Comparison of ENCODE assay signal across 30 mouse cellular contexts in genomic region chr10:85879886-85880486, GRCm38 (mm10). TPM values are rescaled to one million over a fixed set of nuclear protein-coding genes. Genes with fewer than 3 reads are reported as not detected.
"Had no signal": no experiment of that assay in that cellular context is flagged by ENCODE, and none has a peak within 500 bp of the region (broad histone marks: within the 10 kb centered on the region; RNA-seq: fewer than 3 reads in every experiment).

No protein-coding gene starts in this region.

- H3K27ac ChIP-seq: heart, adult 2 months; heart, embryonic 13.5 days; heart, embryonic 15.5 days; hindbrain, embryonic 13.5 days; hindbrain, embryonic 15.5 days; hindbrain, postnatal 0 days; intestine, embryonic 15.5 days; limb, embryonic 13.5 days; limb, embryonic 15.5 days; liver, embryonic 12.5 days had no signal

- H3K27me3 ChIP-seq: heart, embryonic 13.5 days; heart, embryonic 15.5 days; hindbrain, embryonic 13.5 days; hindbrain, embryonic 15.5 days; intestine, embryonic 15.5 days; limb, embryonic 13.5 days; limb, embryonic 15.5 days; liver, embryonic 12.5 days had no signal

- H3K4me3 ChIP-seq: heart, adult 2 months; heart, embryonic 13.5 days; heart, embryonic 15.5 days; hindbrain, embryonic 13.5 days; hindbrain, embryonic 15.5 days; intestine, embryonic 15.5 days; limb, embryonic 13.5 days; limb, embryonic 15.5 days; liver, embryonic 12.5 days had no signal

- H3K9me3 ChIP-seq: heart, embryonic 13.5 days; heart, embryonic 15.5 days; hindbrain, embryonic 13.5 days; hindbrain, embryonic 15.5 days; intestine, embryonic 15.5 days; limb, embryonic 13.5 days; limb, embryonic 15.5 days; liver, embryonic 12.5 days had no signal

- H3K4me2 ChIP-seq: heart, embryonic 11.5 days; heart, embryonic 13.5 days; heart, embryonic 15.5 days; hindbrain, embryonic 13.5 days; hindbrain, embryonic 15.5 days; intestine, embryonic 15.5 days; limb, embryonic 13.5 days; limb, embryonic 15.5 days; liver, embryonic 12.5 days had no signal

- ATAC-seq: forebrain, postnatal 0 days; hindbrain, postnatal 0 days; intestine, embryonic 15.5 days; liver, embryonic 12.5 days had no signal

- DNase-seq: forebrain, postnatal 0 days; gastrocnemius, postnatal 14 days; gastrocnemius, postnatal 36 days; heart, adult 2 months; heart, postnatal 14 days; heart, postnatal 36 days; kidney, adult 18-20 months; kidney, adult 8-10 months; kidney, postnatal 14 days; kidney, postnatal 36 days; layer of hippocampus, adult 9-11 months; layer of hippocampus, postnatal 36 days; left cerebral cortex, postnatal 4 days had no signal

- H3K4me1 ChIP-seq: heart, embryonic 13.5 days; heart, embryonic 15.5 days; hindbrain, embryonic 13.5 days; hindbrain, embryonic 15.5 days; intestine, embryonic 15.5 days; limb, embryonic 13.5 days; limb, embryonic 15.5 days; liver, embryonic 12.5 days had no signal

- H3K9ac ChIP-seq: forebrain, postnatal 0 days; heart, embryonic 13.5 days; heart, embryonic 15.5 days; hindbrain, embryonic 13.5 days; hindbrain, embryonic 15.5 days; intestine, embryonic 15.5 days; limb, embryonic 13.5 days; limb, embryonic 15.5 days; liver, embryonic 12.5 days had no signal

RNA-seq across cellular contexts. Expression of gene Ascl4, which starts 47.5 kb away (rescaled TPM):
- total RNA-seq: gastrocnemius, adult 18-20 months; gastrocnemius, adult 8-10 months; gastrocnemius, postnatal 14 days; gastrocnemius, postnatal 36 days; heart, adult 2 months; heart, postnatal 14 days; heart, postnatal 36 days; hematopoietic stem cell, adult 5-6 weeks; left cerebral cortex, postnatal 25 days; left cerebral cortex, postnatal 4 days; liver, adult 2 months had no signal
- polyA plus RNA-seq: heart, adult 2 months; heart, embryonic 11.5 days; heart, embryonic 15.5 days; heart, postnatal 0 days; large intestine, adult 2 months; liver, embryonic 12.5 days had no signal
